Mouse (Mus musculus) frontal cortex, adult (tissue): ENCODE measurements around the gene Tubal3.
"Not testable (repeated sequence)": the region's sequence is repeated elsewhere in the genome, so short reads cannot be mapped to it uniquely, and the experiment has no call there.

Experiments used
- ATAC-seq: cut with Nextera tagmentation; 2 replicates; pipeline ENCODE4 v1.9.2; 2017; ENCODE audit warnings: mild to moderate bottlenecking, moderate library complexity, mixed read lengths; ENCODE audit not compliant: low TSS enrichment

Tubal3 gene

GRCm38 (mm10) chr13:3917571-3918311 is at the start of gene Tubal3, which contains the start of gene Net1:
Tubal3 (plus strand) TSS chr13:3918274.
Net1 (minus strand) TSS chr13:3918220.
- ATAC-seq: peak; percentile 99

DNA sequence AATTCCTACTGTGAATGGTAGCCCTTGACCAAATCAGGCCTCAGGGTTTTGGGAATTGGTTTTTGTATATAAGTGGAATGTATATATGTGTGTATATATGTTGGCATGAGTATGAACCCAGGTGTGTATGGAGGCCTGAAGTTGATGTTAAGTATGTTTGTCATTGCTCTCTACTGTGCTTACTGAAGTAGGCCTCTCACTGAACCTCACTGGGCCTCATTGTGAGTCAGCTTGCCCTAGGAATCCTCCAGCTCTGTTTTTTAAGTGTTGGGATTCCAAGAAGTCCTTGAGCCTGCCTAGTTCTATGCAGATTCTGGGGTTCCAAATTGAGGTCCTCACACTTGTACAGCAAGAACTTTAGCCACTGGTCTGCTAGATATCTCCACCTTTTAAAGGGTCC is 48.2 kb upstream of the Tubal3 start:
- ATAC-seq: no peak

DNA sequence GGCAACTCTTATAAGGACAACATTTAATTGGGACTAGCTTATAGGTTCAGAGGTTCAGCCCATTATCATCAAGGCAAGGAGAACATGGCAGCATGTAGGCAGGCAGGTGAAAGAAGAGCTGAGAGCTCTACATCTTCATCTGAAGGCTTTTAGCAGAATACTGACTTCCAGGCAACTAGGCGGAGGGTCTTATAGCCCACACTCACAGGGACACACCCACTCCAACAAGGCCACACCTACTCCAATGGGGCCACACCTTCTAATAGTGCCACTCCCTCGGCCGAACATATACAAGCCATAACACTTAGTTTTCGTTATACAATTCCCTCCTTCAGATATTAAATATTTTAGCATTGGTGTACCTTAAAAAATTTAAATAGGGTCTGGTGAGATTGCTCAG is 45.2 kb upstream of the Tubal3 start:
- no peak for ATAC-seq

GRCm38 (mm10) chr13:3876448-3876847 is 41.6 kb upstream of the Tubal3 start:
- ATAC-seq: peak; percentile 48; the same call in 1 of the 2 replicates

DNA sequence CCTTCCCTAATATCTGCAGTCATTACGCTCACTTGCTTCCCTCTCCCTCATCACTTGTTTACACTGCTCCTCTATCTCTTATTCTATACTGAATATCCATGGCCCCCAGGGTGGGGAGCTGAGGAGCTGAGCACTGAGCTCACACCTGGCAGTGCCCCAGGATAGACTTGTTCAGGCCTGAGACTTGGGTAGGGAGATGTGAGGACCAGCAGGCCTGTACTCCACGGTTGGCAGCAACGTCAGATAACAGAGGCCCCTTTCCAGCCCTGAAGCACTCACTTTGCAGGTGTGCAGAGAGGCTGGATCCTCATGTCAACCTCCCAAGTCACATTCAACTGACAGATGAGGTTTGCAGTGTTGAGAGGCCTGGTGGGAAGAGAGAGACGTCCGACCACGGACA is 40.9 kb upstream of the Tubal3 start:
- no peak for ATAC-seq

- ATAC-seq: no peak
Measured at GRCm38 (mm10) chr13:3877679-3878220, 40.3 kb upstream of the Tubal3 start.

- ATAC-seq: no peak
Measured at GRCm38 (mm10) chr13:3886663-3887062, 31.4 kb upstream of the Tubal3 start.

- ATAC-seq: no peak
Measured at GRCm38 (mm10) chr13:3889111-3889510, 29.0 kb upstream of the Tubal3 start.

DNA sequence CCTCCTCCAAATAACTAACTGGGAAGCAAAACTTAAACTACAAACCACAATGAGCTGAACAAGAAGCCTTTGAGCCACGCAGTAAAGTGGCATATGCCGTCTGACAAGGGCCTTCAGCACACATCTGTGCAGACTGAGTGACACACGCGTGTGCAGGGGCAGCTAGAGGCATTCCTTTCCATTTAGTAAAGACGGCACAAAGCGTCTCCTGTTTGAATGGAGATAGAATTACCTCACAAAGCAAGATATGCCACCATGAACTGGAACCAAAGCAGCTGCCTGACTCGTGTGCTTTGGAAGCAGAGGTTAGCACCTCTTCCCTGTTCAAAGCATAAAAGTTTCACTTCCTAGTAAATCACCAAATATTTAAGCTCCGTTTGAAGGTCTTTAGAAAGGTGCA is 28.0 kb upstream of the Tubal3 start:
- no peak for ATAC-seq

- no peak for ATAC-seq
Measured at GRCm38 (mm10) chr13:3891479-3892087, 26.5 kb upstream of the Tubal3 start.

DNA sequence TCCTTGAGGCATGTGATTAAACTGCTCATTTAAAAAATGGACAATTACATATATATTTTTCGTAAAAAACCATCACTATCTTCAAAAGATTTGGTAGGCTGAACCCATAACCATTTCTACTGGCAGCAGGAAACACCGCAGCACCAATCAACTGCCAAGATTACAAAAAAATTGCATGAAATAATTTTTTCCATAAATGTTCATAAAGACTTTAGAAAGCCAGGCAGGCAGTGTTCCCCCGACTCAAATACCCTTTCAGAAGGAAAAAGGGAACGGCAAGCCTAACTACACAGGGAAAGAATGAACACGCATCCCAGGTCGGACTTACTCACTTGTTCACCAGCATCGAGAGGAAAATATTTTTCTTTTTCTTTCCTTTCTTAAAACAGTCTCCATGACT is 25.5 kb upstream of the Tubal3 start:
- no peak for ATAC-seq

GRCm38 (mm10) chr13:3893126-3893734 is 24.8 kb upstream of the Tubal3 start:
- ATAC-seq: peak; percentile 94

GRCm38 (mm10) chr13:3894549-3894948 is 23.5 kb upstream of the Tubal3 start:
- no peak for ATAC-seq

- ATAC-seq: no peak
Measured at GRCm38 (mm10) chr13:3895397-3895980, 22.6 kb upstream of the Tubal3 start.

DNA sequence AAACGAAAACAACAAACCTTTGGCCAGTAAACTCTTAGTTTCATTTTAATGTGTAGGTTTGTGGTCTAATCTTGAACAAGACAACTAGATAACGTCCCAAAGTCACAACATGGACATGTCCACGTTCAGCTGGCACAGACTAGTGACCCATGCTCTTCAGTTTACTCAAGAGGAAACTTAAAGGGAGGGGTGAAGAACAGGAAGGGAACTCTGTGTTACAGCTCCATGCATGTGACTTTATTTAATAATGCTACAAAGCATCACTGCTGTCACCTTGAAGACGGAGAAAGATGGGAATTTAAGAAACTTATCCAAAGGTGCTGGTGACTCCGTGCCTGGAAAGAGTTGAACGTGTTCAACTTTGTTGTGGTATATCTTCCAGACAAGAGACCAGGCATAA is 22.0 kb upstream of the Tubal3 start:
- no peak for ATAC-seq

GRCm38 (mm10) chr13:3896913-3897312 is 21.2 kb upstream of the Tubal3 start:
- 0 out of 2 replicates have a peak, but pooled peaks have one; percentile 30 for ATAC-seq

DNA sequence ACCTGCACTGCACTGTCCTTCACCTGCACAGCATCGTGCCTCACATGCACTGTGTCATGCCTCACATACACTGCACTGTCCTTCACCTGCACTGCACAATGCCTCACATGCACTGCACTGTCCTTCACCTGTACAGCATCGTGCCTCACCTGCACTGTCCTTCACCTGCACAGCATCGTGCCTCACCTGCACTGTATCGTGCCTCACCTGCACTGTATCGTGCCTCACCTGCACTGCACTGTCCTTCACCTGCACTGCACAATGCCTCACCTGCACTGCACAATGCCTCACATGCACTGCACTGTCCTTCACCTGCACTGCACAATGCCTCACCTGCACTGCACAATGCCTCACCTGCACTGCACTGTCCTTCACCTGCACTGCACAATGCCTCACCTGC is 19.9 kb upstream of the Tubal3 start:
- ATAC-seq: not testable (repeated sequence)

- ATAC-seq: no peak
Measured at GRCm38 (mm10) chr13:3899301-3899700, 18.8 kb upstream of the Tubal3 start.

- no peak for ATAC-seq
Measured at GRCm38 (mm10) chr13:3907151-3907696, 10.8 kb upstream of the Tubal3 start.

GRCm38 (mm10) chr13:3908262-3908661 is 9.8 kb upstream of the Tubal3 start:
- ATAC-seq: no peak

DNA sequence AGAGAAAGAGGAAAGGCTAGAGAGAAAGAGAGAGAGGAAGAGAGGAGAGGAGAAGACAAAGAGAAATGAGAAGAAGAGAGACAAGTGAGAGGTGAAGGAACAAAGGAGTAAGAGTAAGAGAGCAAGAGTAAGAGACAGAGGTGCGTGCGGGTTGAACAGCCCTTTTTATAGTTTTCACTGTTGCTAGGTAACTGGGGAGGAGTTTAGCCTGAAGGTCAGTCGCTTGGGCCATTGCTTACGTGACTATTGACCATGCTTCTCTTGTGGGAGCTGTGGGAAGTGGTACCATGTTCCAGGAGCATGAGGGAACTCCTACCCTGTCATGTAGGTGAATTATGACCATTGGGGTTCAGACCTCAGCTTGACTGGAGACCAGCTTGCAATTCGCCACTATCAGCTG is 7.7 kb upstream of the Tubal3 start:
- ATAC-seq: no peak

- ATAC-seq: no peak
Measured at GRCm38 (mm10) chr13:3913504-3913903, 4.6 kb upstream of the Tubal3 start.
